Mouse (Mus musculus) thymus, postnatal 0 days (tissue): ENCODE measurements around the gene Fpgs. TPM values are rescaled to one million over a fixed set of nuclear protein-coding genes. Genes with fewer than 3 reads are reported as not detected.
A peak's percentile ranks its signal among the peaks of the same experiment; 100 is the strongest.

Source experiments
- DNase-seq: peaks from one replicate; pipeline ENCODE4 v3.0.0-alpha.2; 2015; ENCODE audit warnings: low spot score
- microRNA counts: library from miRNA; unstranded; fragments of <30 nt; microRNA quantifications from one replicate; lab custom pipeline; 2015
- microRNA-seq: library from miRNA; unstranded; fragments of <30 nt; microRNA quantifications from one replicate; pipeline ENCODE4, GENCODE M21; 2016; ENCODE audit warnings: borderline number of aligned reads
- polyA plus RNA-seq: library from polyadenylated mRNA; unstranded; fragments of >200 nt; fragmentation: Nextera tagmentation; extraction: Ambion mirVana; gene quantifications from 2 replicates; pipeline ENCODE4 v1.2.1, GENCODE M21; 2015

Fpgs gene
- polyA plus RNA-seq, 1 experiment from 2014 or later, result 24.1 TPM

- no peak for DNase-seq
These were observed 63.3 kb downstream of the Fpgs start for GRCm38 (mm10) chr2:32640550-32641051.

GRCm38 (mm10) chr2:32639632-32640031 is 64.3 kb downstream of the Fpgs start:
- no peak for DNase-seq

DNA sequence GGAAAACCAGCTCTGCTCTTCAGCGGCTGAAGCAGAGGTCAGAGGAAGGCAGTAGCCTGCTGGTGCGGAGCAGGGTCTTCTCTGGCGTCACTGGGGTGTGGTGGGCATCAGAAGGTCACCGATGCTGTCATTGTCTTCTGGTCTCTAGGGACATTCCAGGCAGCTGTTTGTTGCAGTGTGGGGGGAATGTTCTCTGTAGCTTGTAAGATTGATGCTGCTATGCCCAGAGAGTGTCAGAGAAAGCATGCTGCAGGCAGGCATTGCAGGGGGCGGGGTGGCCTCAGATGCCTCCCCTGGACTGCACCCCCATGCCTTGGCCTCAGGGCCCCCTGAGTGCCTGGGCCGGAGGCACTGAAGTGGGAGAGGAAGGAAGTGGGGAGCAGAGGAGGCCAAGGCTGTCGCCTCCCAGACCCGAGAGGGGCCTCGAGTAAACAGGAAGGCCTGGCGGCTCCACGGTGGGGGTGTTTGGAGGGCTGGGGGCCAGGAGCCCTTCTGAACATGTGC is 66.1 kb downstream of the Fpgs start:
- peak; percentile 89 for DNase-seq

DNA sequence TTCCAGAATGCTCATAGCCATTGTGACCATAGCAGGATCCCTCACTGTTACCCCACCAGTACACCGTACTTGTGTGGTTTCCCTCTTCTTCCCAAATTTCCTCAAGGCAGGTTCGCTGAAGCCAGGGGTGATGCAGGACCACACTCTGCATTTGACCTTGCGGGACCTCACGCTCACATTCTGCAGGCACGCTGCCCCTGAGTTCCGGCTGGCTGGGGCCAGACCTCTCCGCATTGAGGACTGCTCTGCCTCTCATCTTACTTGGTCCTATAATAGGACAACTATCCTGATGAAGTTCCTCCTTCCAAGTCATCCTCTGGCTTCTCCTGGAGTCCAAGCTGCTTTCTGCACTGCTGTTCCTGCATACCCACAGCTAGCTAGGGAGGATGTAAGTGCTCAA is 67.3 kb downstream of the Fpgs start:
- DNase-seq, result no peak

DNA sequence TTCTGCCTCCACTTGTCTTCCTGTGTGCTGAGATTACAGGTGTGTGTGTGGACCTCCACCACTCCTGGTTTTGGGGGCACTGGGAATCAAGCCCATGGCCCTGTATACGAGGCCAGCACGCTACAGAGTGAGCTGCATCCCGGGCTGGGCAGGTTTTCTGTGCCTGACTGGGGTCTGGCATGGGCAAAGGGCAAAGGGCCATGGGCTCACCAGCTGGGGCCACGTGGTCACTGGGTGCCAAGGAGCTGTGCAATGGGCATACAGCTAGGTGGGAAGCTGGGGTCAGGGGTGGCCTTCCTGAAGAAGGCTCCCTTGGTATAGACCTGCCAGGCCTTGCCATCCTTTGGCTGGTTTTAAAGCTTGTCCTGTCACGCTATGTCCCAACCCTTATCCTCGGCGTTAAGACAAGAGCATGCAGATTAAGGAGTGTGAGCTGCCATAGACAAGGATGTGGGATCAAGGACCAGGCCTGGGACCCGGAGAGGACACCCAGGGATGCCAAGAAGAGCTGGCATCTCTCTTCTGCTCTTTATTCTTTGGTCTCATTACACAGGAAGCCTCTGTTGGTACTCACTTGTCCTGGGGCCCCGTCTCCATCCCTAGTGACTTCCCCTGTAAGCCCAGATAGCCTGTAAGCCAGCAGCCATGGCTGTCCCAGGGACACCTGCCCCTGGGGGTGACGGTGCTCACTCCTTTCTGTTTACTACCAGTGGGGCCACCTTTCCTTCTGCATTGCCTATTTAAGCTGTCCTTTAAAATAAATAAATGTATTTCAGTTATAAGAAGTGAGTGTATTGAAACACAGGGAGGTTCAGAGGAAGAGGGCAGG is 69.5 kb downstream of the Fpgs start:
- no peak for DNase-seq

GRCm38 (mm10) chr2:32633660-32634059 is 70.3 kb downstream of the Fpgs start:
- DNase-seq, result no peak

MicroRNA genes within 50 kb of the gene (microRNA counts, 519-probe panel; counts per million panel counts)
- microRNA mmu-miR-1954 (lab: Ali Mortazavi, UCI), result 473 counts per million, percentile 71 among the panel's probes with 10 or more counts
- microRNA mmu-miR-2861 (lab: Ali Mortazavi, UCI), result 473 counts per million, percentile 71 among the panel's probes with 10 or more counts

Small RNA genes lying within 50 kb of the gene (microRNA-seq; reads per million reads assigned to microRNA genes)
- not detected for gene Gm47291
- not detected for gene Mir1954
- not detected for gene Mir2861
- gene Mir3960, result not detected
- not detected for gene Mir8093

Other genes starting within 250 kb of the Fpgs start
- gene Fam102a, start 168.8 kb downstream of the Fpgs start, polyA plus RNA-seq, result 8.4 and 8.9 TPM in 2 replicates
- gene Dpm2, start 133.3 kb downstream of the Fpgs start, polyA plus RNA-seq, result 126 and 129 TPM in 2 replicates
- gene Pip5kl1, start 129.3 kb downstream of the Fpgs start, polyA plus RNA-seq, result 0.28 and 0.31 TPM in 2 replicates
- gene 9430097D07Rik, start 128.5 kb downstream of the Fpgs start, polyA plus RNA-seq, result 0.08 TPM in 1 of 2 replicates, not detected in the other
- 24.3 and 25.3 TPM in 2 replicates for gene St6galnac4, start 117.0 kb downstream of the Fpgs start, polyA plus RNA-seq
- 5.5 and 5.7 TPM in 2 replicates for gene St6galnac6, start 104.4 kb downstream of the Fpgs start, polyA plus RNA-seq
- 2.0 and 2.4 TPM in 2 replicates for gene Ak1, start 82.4 kb downstream of the Fpgs start, polyA plus RNA-seq
- 25.9 and 28.5 TPM in 2 replicates for gene Eng, start 57.5 kb downstream of the Fpgs start, polyA plus RNA-seq
- gene Cdk9, start 8.9 kb upstream of the Fpgs start, polyA plus RNA-seq, result 125 and 146 TPM in 2 replicates
- gene Sh2d3c, start 16.9 kb upstream of the Fpgs start, polyA plus RNA-seq, result 20.7 and 23.4 TPM in 2 replicates
- gene 6330409D20Rik, start 36.9 kb upstream of the Fpgs start, polyA plus RNA-seq, result 0.26 and 0.44 TPM in 2 replicates
- 86.3 and 91.9 TPM in 2 replicates for gene Tor2a, start 53.1 kb upstream of the Fpgs start, polyA plus RNA-seq
- 0.69 and 0.95 TPM in 2 replicates for gene Ttc16, start 71.5 kb upstream of the Fpgs start, polyA plus RNA-seq
- 25.7 and 26.5 TPM in 2 replicates for gene Ptrh1, start 71.6 kb upstream of the Fpgs start, polyA plus RNA-seq
- 4.4 and 4.7 TPM in 2 replicates for gene Cfap157, start 80.3 kb upstream of the Fpgs start, polyA plus RNA-seq
- gene Stxbp1, start 143.1 kb upstream of the Fpgs start, polyA plus RNA-seq, result 6.0 and 7.0 TPM in 2 replicates
- gene Fam129b, start 172.0 kb upstream of the Fpgs start, polyA plus RNA-seq, result 10.9 and 12.4 TPM in 2 replicates